15 mouse cellular contexts compared by ENCODE assay signal in genomic region chr1:43732100-43732499, GRCm38 (mm10). TPM values are rescaled to one million over a fixed set of nuclear protein-coding genes. Genes with fewer than 3 reads are reported as not detected.
DNase-seq lines count a peak whose midpoint lies in the region; ATAC-seq and TF ChIP-seq lines count a peak whose summit lies in the region.
"Had no signal": no experiment of that assay in that cellular context is flagged by ENCODE, and none has a peak within 500 bp of the region (broad histone marks: within the 10 kb centered on the region; RNA-seq: fewer than 3 reads in every experiment).

No protein-coding gene starts in this region.

- no peaks in the 10 kb centered on the region for H3K9me3 ChIP-seq in forebrain, embryonic 15.5 days
- H3K9me3 ChIP-seq in forebrain, embryonic 11.5 days (ENCODE audit: control insufficient read depth, low read length): no peaks in the 10 kb centered on the region
- no peaks in the 10 kb centered on the region for H3K9me3 ChIP-seq in limb, embryonic 14.5 days (ENCODE audit: control insufficient read depth, low read length)
- H3K9me3 ChIP-seq in limb, embryonic 10.5 days (replicated peaks): no peaks in the 10 kb centered on the region
- H3K9me3 ChIP-seq in CH12.LX (replicated peaks; ENCODE audit: low read length): peaks cover 12% of the 10 kb centered on the region
- H3K9me3 ChIP-seq: forebrain, embryonic 12.5 days; limb, embryonic 13.5 days had no signal

- peak overlapping the region; percentile 68 for H3K27ac ChIP-seq in forebrain, embryonic 15.5 days (replicated peaks)
- H3K27ac ChIP-seq in forebrain, embryonic 11.5 days (ENCODE audit: low read depth, low read length): no peak overlapping the region
- H3K27ac ChIP-seq in limb, embryonic 14.5 days (replicated peaks; ENCODE audit: low read depth, low read length): no peak overlapping the region
- H3K27ac ChIP-seq in limb, embryonic 10.5 days: no peak overlapping the region
- no peak overlapping the region for H3K27ac ChIP-seq in CH12.LX (ENCODE audit: insufficient read depth, low read depth)
- H3K27ac ChIP-seq: forebrain, embryonic 12.5 days; limb, embryonic 13.5 days had no signal

- H3K27me3 ChIP-seq in forebrain, embryonic 15.5 days: no peaks in the 10 kb centered on the region
- no peaks in the 10 kb centered on the region for H3K27me3 ChIP-seq in forebrain, embryonic 11.5 days (ENCODE audit: control insufficient read depth, insufficient read depth, low read length)
- H3K27me3 ChIP-seq in limb, embryonic 14.5 days (ENCODE audit: control insufficient read depth, insufficient read depth, low read length): no peaks in the 10 kb centered on the region
- no peaks in the 10 kb centered on the region for H3K27me3 ChIP-seq in limb, embryonic 10.5 days (ENCODE audit: low read depth, poor library complexity, severe bottlenecking)
- H3K27me3 ChIP-seq in CH12.LX (replicated peaks): no peaks in the 10 kb centered on the region
- H3K27me3 ChIP-seq: forebrain, embryonic 12.5 days; limb, embryonic 13.5 days had no signal

- no peak overlapping the region for H3K9ac ChIP-seq in forebrain, embryonic 15.5 days (replicated peaks)
- H3K9ac ChIP-seq in forebrain, embryonic 11.5 days (ENCODE audit: low read length): no peak overlapping the region
- no peak overlapping the region for H3K9ac ChIP-seq in limb, embryonic 14.5 days (ENCODE audit: low read depth, low read length, severe bottlenecking)
- H3K9ac ChIP-seq in CH12.LX (ENCODE audit: insufficient read depth, low read depth): no peak overlapping the region
- H3K9ac ChIP-seq: forebrain, embryonic 12.5 days; limb, embryonic 13.5 days had no signal

- 86% methylated on average over 4 of the region's 4 CpGs for WGBS in forebrain, embryonic 15.5 days
- 85% methylated on average over 4 of the region's 4 CpGs for WGBS in forebrain, embryonic 11.5 days
- WGBS in limb, embryonic 14.5 days: 85% methylated on average over 4 of the region's 4 CpGs
- WGBS in limb, embryonic 10.5 days: 83% methylated on average over 4 of the region's 4 CpGs

- H3K4me2 ChIP-seq in forebrain, embryonic 15.5 days (replicated peaks): no peak overlapping the region
- no peak overlapping the region for H3K4me2 ChIP-seq in forebrain, embryonic 11.5 days (ENCODE audit: low read depth, low read length, severe bottlenecking)
- peak overlapping the region; percentile 30; the same call in 1 of the 2 replicates for H3K4me2 ChIP-seq in limb, embryonic 14.5 days (replicated peaks; ENCODE audit: low read depth, low read length, severe bottlenecking)
- H3K4me2 ChIP-seq in CH12.LX (ENCODE audit: insufficient read depth, low read depth, poor library complexity, severe bottlenecking): no peak overlapping the region
- H3K4me2 ChIP-seq: forebrain, embryonic 12.5 days had no signal

- in situ Hi-C loops in CH12.LX (cut with MboI; ENCODE audit: low pct_ligation_motif_present, low pct_unique_long_range_greater_than_20kb, low sequenced_read_pairs): loop anchor here (25.0 kb wide), 2 partner anchors 445 to 595 kb away; no protein-coding TSS in a partner anchor

- no peak for TF ChIP-seq POLR2A in limb, embryonic 14.5 days (IDR thresholded peaks at IDR 0.05; ENCODE audit: borderline replicate concordance, extremely low read depth, insufficient read depth, insufficient read length)
- TF ChIP-seq POLR2A in CH12.LX (IDR thresholded peaks at IDR 0.05; ENCODE audit: low read depth, low read length): no peak

- peaks cover 19% of the 10 kb centered on the region for H3K4me1 ChIP-seq in forebrain, embryonic 15.5 days
- H3K4me1 ChIP-seq in forebrain, embryonic 11.5 days (replicated peaks; ENCODE audit: control insufficient read depth, insufficient read depth, low read length): no peaks in the 10 kb centered on the region
- peaks cover 18% of the 10 kb centered on the region for H3K4me1 ChIP-seq in limb, embryonic 14.5 days (ENCODE audit: control insufficient read depth, insufficient read depth, low read length)
- H3K4me1 ChIP-seq in limb, embryonic 10.5 days: peaks cover 4% of the 10 kb centered on the region
- H3K4me1 ChIP-seq in CH12.LX (ENCODE audit: control insufficient read depth in 1 of 2, insufficient read depth in 2 of 2): no peaks in the 10 kb centered on the region
- H3K4me1 ChIP-seq: forebrain, embryonic 12.5 days; megakaryocyte, embryonic 14.5 days had no signal

- dilution Hi-C loops in CH12.LX (cut with MboI; ENCODE audit: extremely low pct_ligation_motif_present, extremely low pct_unique_long_range_greater_than_20kb, low sequenced_read_pairs): no loop called here

- no peak for DNase-seq in forebrain, embryonic 11.5 days (ENCODE audit: low spot score)
- DNase-seq in limb, embryonic 14.5 days (ENCODE audit: low spot score): no peak
- DNase-seq in limb, embryonic 10.5 days (ENCODE audit: low spot score): no peak
- no peak for DNase-seq in CH12.LX (ENCODE audit: extremely low read depth)
- peak; percentile 51 for DNase-seq in ZHBTc4 (ENCODE audit: low read depth, low spot score)
- DNase-seq in right cerebral cortex, postnatal 4 days: no peak
- DNase-seq: cerebellum, adult 8-10 months; heart, postnatal 14 days; kidney, adult 18-20 months; thymus, postnatal 36 days had no signal

- ATAC-seq in forebrain, embryonic 15.5 days (replicated peaks): no peak
- no peak for ATAC-seq in forebrain, embryonic 11.5 days (replicated peaks; ENCODE audit: low FRiP score)
- ATAC-seq in limb, embryonic 14.5 days (ENCODE audit: low FRiP score, low read depth): no peak
- no peak for ATAC-seq in monocyte, adult 5-6 weeks (replicated peaks; ENCODE audit: insufficient number of reproducible peaks, low FRiP score, low TSS enrichment, poor library complexity, severe bottlenecking)

- no peak overlapping the region for H3K4me3 ChIP-seq in forebrain, embryonic 15.5 days
- no peak overlapping the region for H3K4me3 ChIP-seq in forebrain, embryonic 11.5 days (ENCODE audit: low read depth, low read length)
- no peak overlapping the region for H3K4me3 ChIP-seq in limb, embryonic 14.5 days (replicated peaks; ENCODE audit: low read length)
- H3K4me3 ChIP-seq in limb, embryonic 10.5 days: no peak overlapping the region
- H3K4me3 ChIP-seq in CH12.LX (replicated peaks in 1 of 3; ENCODE audit: low read depth in 2 of 3, low read length in 2 of 3, poor library complexity in 1 of 3): no peak overlapping the region
- H3K4me3 ChIP-seq: forebrain, embryonic 12.5 days; limb, embryonic 13.5 days; megakaryocyte, embryonic 14.5 days had no signal

- TF ChIP-seq RAD21 in CH12.LX (IDR thresholded peaks at IDR 0.05; ENCODE audit: low read depth, low read length): no peak; the same call in none of the 2 replicates

- H3K79me2 ChIP-seq in CH12.LX (replicated peaks; ENCODE audit: control insufficient read depth, extremely low read depth, insufficient read depth, poor library complexity, severe bottlenecking): no peaks in the 10 kb centered on the region

- no peak for TF ChIP-seq EP300 in CH12.LX (IDR thresholded peaks at IDR 0.05; ENCODE audit: low read length)

- TF ChIP-seq CTCF in CH12.LX (conservative IDR thresholded peaks at IDR 0.05 in 1 of 2, IDR thresholded peaks at IDR 0.05 in 1 of 2; ENCODE audit: low read depth in 2 of 2, low read length in 2 of 2): peak in 1 of 2 experiments; percentile 25; a peak in 1 of 4 replicates

- H3K36me3 ChIP-seq in forebrain, embryonic 15.5 days: no peaks in the 10 kb centered on the region
- no peaks in the 10 kb centered on the region for H3K36me3 ChIP-seq in forebrain, embryonic 11.5 days (ENCODE audit: control insufficient read depth, insufficient read depth, low read length)
- no peaks in the 10 kb centered on the region for H3K36me3 ChIP-seq in limb, embryonic 14.5 days (ENCODE audit: control insufficient read depth, insufficient read depth, low read length)
- H3K36me3 ChIP-seq in limb, embryonic 10.5 days: no peaks in the 10 kb centered on the region
- H3K36me3 ChIP-seq in CH12.LX (replicated peaks in 1 of 2; ENCODE audit: control insufficient read depth in 1 of 2, insufficient read depth in 1 of 2, low read length in 1 of 2): no peaks in the 10 kb centered on the region
- H3K36me3 ChIP-seq: forebrain, embryonic 12.5 days; limb, embryonic 13.5 days had no signal

TF ChIP-seq in CH12.LX, 34 proteins besides CTCF, POLR2A, EP300 and RAD21:
- no peak for TF ChIP-seq NRF1 (IDR thresholded peaks at IDR 0.05; ENCODE audit: low read depth, low read length)
- peak; percentile 9; the same call in 1 of the 2 replicates for TF ChIP-seq SMC3 (IDR thresholded peaks at IDR 0.05; ENCODE audit: low read depth, low read length)

RNA-seq across cellular contexts. Expression of gene 1500015O10Rik, which starts 1.7 kb away (rescaled TPM):
- 25.3 and 32.8 TPM in 2 replicates for polyA plus RNA-seq in forebrain, embryonic 15.5 days (2015; fragmentation: Nextera tagmentation; extraction: Ambion mirVana)
- polyA plus RNA-seq in forebrain, embryonic 11.5 days (2014; fragmentation: Nextera tagmentation; extraction: Ambion mirVana): 0.61 and 0.79 TPM in 2 replicates
- polyA plus RNA-seq in limb, embryonic 14.5 days (2012; rRNA removed): 44.1 and 45.4 TPM in 2 replicates
- polyA plus RNA-seq in limb, embryonic 14.5 days (2014; fragmentation: Nextera tagmentation; extraction: Ambion mirVana): 98.2 and 112 TPM in 2 replicates
- polyA plus RNA-seq in limb, embryonic 10.5 days (2016; fragmentation: Nextera tagmentation; extraction: Ambion mirVana): not detected in 2 replicates
- not detected in 2 replicates for total RNA-seq in CH12.LX (2012; rRNA removed)
- not detected in 2 replicates for total RNA-seq in CH12.LX (2014; rRNA removed)
- polyA plus RNA-seq in CH12.LX (2012; ENCODE audit: insufficient read length, low read depth): not detected in 2 replicates
- total RNA-seq in monocyte, adult 5-6 weeks (2017): not detected in 3 replicates

Comparison
In these comparisons a context has a peak if more than half of its experiments do, and no peak if none do; other contexts are left out.
1. RNA of gene 1500015O10Rik, which starts 1.7 kb away (polyA plus RNA-seq): 44.1 to 112 TPM in limb, embryonic 14.5 days and 25.3 to 32.8 TPM in forebrain, embryonic 15.5 days; 0.61 to 0.79 TPM in forebrain, embryonic 11.5 days, not detected in limb, embryonic 10.5 days and not detected in CH12.LX; every median in the first group is over 10 times any median in the second.